Mouse (Mus musculus): ENCODE measurements around the gene Grid2.

Gene Grid2

DNA sequence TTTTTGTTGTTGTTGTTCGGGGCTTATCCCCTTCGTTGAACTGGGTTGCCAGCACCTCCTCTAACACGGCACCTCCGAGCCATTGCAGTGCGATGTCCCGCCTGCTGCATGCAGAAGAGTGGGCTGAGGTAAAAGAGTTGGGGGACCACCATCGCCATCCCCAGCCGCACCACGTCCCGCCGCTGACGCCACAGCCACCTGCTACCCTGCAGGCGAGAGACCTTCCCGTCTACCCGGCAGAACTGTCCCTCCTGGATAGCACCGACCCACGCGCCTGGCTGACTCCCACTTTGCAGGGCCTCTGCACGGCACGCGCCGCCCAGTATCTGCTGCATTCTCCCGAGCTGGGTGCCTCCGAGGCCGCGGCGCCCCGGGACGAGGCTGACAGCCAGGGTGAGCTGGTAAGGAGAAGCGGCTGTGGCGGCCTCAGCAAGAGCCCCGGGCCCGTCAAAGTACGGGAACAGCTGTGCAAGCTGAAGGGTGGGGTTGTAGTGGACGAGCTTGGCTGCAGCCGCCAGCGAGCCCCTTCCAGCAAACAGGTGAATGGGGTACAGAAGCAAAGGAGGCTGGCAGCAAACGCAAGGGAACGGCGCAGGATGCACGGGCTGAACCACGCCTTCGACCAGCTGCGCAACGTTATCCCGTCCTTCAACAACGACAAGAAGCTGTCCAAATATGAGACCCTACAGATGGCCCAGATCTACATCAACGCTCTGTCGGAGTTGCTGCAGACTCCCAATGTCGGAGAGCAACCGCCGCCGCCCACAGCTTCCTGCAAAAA, 1473.7 kb downstream of the Grid2 start:
- peak; percentile 68 for DNase-seq (ENCODE audit: low read depth, low spot score)

DNA sequence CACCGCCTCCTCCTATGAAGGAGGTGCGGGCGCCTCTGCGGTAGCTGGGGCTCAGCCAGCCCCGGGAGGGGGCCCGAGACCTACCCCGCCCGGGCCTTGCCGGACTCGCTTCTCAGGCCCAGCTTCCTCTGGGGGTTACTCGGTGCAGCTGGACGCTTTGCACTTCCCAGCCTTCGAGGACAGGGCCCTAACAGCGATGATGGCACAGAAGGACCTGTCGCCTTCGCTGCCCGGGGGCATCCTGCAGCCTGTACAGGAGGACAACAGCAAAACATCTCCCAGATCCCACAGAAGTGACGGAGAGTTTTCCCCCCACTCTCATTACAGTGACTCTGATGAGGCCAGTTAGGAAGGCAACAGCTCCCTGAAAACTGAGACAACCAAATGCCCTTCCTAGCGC, 1474.4 kb downstream of the Grid2 start:
- DNase-seq (ENCODE audit: low read depth, low spot score), result peak; percentile 17

DNA sequence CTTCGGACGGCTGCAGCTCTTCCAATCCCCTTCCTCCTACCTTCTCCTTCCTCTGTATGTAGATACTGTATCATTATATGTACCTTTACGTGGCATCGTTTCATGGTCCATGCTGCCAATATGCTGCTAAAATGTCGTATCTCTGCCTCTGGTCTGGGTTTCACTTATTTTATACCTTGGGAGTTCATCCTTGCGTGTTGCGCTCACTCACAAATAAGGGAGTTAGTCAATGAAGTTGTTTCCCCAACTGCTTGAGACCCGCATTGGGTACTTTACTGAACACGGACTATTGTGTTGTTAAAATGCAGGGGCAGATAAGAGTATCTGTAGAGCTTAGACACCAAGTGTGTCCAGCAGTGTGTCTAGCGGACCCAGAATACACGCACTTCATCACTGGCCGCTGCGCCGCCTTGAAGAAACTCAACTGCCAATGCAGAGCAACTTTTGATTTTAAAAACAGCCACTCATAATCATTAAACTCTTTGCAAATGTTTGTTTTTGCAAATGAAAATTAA, 1474.9 kb downstream of the Grid2 start:
- DNase-seq (ENCODE audit: low read depth, low spot score), result peak; percentile 11

DNA sequence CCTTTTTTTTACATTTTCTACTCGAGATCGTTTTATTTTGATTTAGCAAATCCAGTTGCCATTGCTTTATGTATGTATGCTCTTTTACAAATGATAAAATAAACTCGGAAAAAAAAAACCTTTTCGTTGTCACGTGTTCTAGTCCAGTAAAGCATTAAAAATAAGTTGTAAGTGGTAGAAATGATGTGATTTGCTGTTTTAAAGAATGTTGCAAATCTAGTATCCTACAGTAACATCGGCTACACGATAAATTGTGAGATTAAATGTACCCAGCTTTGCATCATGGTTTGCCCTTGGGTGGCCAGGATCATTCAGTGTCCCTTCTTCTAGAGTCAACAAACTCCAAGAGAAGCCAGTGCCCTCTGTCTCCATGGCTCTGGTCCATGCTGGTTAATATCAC, 1475.5 kb downstream of the Grid2 start:
- no peak for DNase-seq (ENCODE audit: low read depth, low spot score)

DNA sequence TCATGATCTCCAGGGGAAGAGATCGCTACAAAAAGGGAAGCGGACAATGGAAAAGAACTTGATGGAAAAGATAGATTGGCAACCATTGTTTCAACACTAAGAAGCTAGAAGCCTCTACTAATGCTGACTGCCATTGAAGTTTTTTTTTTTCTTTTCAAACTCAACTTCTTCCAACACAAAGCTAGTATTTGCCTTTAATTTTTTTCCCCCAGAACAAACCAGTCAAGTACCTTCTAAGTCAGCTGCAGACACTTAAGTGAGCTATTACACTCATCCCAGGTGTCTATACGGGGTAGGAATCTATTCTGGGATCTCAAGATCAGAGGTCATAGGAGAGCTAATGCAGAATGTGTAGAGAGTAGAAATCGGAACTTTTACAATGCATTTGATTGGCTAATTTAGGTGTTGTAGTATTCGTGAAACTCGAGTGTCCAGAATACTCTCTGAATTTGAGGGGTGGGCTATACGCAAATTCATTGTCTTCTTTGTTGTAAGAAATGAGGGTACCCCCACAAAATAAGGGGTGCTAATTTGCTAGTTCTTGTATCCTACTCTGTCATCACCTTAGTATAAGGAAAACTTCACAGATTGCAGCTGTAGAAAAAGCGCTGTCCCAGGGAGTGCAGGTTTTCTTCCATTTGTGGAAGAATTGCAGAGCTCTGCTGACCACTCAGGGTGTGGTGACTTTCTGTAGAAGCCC, 1476.1 kb downstream of the Grid2 start:
- DNase-seq (ENCODE audit: low read depth, low spot score), result no peak

DNA sequence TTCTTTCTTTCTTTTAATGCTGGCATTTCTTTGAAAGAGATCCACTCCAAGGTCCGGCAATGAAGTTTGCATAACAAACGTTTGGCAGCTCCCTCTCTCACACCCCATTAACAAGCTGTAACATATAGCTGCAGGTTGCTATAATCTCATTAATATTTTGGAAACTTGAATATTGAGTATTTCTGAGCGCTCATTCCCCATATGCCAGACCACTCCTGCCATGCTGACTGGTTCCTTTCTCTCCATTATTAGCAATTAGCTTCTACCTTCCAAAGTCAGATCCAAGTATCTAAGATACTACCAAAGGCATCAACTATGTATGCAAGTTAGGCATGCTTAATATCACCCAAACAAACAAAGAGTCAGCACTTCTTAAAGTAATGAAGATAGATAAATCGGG, 1477.6 kb downstream of the Grid2 start:
- no peak for DNase-seq (ENCODE audit: low read depth, low spot score)

DNA sequence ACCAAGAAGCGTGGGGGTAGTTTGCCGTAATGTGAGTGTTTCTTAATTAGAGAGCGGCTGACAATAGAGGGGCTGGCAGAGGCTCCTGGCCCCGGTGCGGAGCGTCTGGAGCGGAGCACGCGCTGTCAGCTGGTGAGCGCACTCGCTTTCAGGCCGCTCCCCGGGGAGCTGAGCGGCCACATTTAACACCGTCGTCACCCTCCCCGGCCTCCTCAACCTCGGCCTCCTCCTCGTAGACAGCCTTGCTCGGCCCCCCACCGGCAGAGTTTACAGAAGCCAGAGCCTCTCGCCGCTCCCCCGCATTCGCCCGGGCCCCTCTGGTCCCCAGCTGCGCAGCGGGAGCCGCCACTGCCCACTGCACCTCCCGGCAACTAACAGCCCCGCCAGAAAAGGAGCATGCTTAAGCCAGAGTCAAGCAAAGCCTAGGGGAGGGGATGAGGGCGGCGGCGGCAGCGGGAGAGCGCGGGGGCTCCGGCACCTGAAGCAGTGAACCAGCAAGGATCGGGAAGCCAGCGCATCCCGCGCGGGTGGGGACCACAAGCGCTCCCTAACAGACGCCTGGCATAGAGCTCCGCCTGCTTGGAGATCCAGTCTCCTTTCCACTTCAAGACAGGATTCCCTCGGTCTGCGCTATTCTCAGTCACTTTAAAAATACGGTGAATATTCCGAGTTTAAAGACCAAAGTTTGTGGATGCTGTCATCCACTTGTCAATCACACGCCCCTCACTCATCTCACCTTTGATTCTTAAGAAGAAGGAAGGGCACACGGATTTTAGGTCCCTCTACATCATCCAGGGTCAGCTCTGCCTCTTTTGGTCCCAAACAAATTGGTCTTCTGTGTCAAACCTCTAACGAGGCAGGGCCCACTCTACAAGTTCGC, 1479.0 kb downstream of the Grid2 start:
- peak; percentile 70 for DNase-seq (ENCODE audit: low read depth, low spot score)

DNA sequence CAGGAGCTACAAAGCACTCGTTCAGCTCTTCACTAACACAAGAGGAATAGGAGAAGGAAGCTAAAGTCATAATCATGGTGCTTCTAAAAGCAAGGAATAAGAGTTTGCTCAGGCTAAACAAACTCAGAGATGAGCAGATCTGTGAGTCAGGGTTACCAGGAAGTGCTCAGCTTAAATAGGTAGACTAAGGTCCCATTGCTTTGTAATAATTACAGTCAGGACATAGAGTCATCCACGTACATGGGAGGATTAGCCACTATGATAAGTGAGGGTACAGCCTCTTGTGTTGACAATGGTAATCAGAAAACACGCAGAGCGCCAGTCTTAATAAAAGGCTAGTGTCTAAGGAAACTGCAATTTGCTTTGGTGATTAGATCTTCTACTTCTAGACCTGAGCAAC, 1480.6 kb downstream of the Grid2 start:
- no peak for DNase-seq (ENCODE audit: low read depth, low spot score)

DNA sequence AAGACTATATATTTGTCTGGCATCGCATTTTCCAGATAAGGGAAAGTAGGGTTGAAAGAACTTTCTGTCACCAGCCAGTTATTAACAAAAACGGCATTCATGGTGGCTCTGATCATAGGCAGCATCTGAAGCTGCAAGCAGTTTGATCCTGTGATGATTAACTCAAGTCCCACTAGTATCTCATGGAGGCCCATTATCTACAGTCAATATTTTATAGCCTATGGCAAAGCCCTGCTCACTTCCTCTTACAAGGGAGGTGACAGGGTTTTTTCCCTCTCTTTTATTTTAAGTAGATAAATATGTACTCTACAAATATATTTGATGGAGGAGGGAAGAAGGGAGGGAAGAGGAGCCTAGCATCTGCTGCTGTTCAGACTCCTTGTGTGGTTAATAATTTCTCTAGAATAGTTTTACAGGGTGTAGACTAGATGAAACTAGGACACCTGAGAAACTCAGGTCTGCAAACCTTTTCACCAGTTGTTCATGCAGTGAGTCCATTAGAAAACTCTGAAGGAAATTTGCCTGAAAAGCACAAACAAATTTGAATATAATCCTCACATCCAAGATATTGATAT, 1487.3 kb downstream of the Grid2 start:
- no peak for DNase-seq (ENCODE audit: low read depth, low spot score)

Measured in ES-CJ7 (cell line).